ENCODE assay signal across 24 mouse cellular contexts in the genomic region with DNA sequence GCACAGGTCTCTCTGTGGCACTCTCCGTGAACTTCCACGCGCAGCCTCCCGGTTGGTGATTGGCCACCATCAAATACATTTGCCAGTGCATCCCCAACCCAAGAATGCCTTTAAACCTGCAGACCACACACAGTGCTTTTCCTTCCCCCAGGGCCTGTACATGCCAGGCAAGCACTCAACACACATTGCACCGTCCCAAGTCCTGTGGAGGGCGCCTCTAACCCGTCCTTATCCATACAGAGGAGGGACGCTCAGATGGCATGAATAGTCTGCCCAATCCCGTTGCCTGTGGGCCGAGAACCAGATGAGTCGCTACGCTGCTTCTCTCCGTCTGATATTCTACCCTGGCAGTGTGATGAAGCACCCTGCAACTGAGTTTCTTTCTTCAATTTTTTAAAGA. TPM values are rescaled to one million over a fixed set of nuclear protein-coding genes. Genes with fewer than 3 reads are reported as not detected.
"Had no signal": no experiment of that assay in that cellular context is flagged by ENCODE, and none has a peak within 500 bp of the region (broad histone marks: within the 10 kb centered on the region; RNA-seq: fewer than 3 reads in every experiment).

No protein-coding gene starts in this region.

- H3K27ac ChIP-seq: lung, embryonic 15.5 days; midbrain, embryonic 10.5 days; midbrain, embryonic 13.5 days; neural tube, embryonic 13.5 days; neural tube, embryonic 15.5 days; stomach, embryonic 15.5 days; stomach, postnatal 0 days had no signal

- H3K4me2 ChIP-seq: lung, embryonic 15.5 days; midbrain, embryonic 13.5 days; neural tube, embryonic 13.5 days; neural tube, embryonic 15.5 days; stomach, embryonic 15.5 days had no signal

- H3K9me3 ChIP-seq: lung, embryonic 15.5 days; midbrain, embryonic 10.5 days; midbrain, embryonic 13.5 days; neural tube, embryonic 13.5 days; neural tube, embryonic 15.5 days; stomach, embryonic 15.5 days had no signal

- DNase-seq: liver, postnatal 0 days; lung, adult 2 months; lung, postnatal 14 days; lung, postnatal 4 days; retina, postnatal 1 day; right cerebral cortex, adult 18-20 months; right cerebral cortex, postnatal 25 days; right cerebral cortex, postnatal 4 days; spleen, adult 18-20 months; thymus, adult 2 months; thymus, postnatal 25 days; thymus, postnatal 4 days had no signal

- H3K27me3 ChIP-seq: lung, embryonic 15.5 days; midbrain, embryonic 13.5 days; neural tube, embryonic 13.5 days; neural tube, embryonic 15.5 days; stomach, embryonic 15.5 days had no signal

- H3K4me1 ChIP-seq: lung, embryonic 15.5 days; midbrain, embryonic 10.5 days; midbrain, embryonic 13.5 days; neural tube, embryonic 13.5 days; neural tube, embryonic 15.5 days; stomach, embryonic 15.5 days had no signal

- ATAC-seq: liver, postnatal 0 days; lung, postnatal 0 days; midbrain, embryonic 13.5 days; midbrain, embryonic 16.5 days had no signal

- H3K4me3 ChIP-seq: lung, embryonic 15.5 days; midbrain, embryonic 10.5 days; midbrain, embryonic 13.5 days; myocyte; neural tube, embryonic 13.5 days; neural tube, embryonic 15.5 days; stomach, embryonic 15.5 days had no signal

- H3K9ac ChIP-seq: liver, postnatal 0 days; lung, embryonic 15.5 days; midbrain, embryonic 13.5 days; neural tube, embryonic 13.5 days; neural tube, embryonic 15.5 days; stomach, embryonic 15.5 days had no signal

RNA-seq across cellular contexts. Expression of a gene that starts 35.7 kb away (rescaled TPM):
- polyA plus RNA-seq: lung, postnatal 0 days; small intestine, adult 2 months; stomach, postnatal 0 days; urinary bladder, adult 2 months had no signal
